Mouse (Mus musculus) left cerebral cortex, adult 11 months (tissue): ENCODE data around the gene Tarbp2.
A peak's percentile ranks its signal among the peaks of the same experiment; 100 is the strongest.

Experiments
- DNase-seq: peaks from one replicate; pipeline ENCODE4 v3.0.0; 2022; ENCODE audit warnings: low spot score

The Tarbp2 gene

DNA sequence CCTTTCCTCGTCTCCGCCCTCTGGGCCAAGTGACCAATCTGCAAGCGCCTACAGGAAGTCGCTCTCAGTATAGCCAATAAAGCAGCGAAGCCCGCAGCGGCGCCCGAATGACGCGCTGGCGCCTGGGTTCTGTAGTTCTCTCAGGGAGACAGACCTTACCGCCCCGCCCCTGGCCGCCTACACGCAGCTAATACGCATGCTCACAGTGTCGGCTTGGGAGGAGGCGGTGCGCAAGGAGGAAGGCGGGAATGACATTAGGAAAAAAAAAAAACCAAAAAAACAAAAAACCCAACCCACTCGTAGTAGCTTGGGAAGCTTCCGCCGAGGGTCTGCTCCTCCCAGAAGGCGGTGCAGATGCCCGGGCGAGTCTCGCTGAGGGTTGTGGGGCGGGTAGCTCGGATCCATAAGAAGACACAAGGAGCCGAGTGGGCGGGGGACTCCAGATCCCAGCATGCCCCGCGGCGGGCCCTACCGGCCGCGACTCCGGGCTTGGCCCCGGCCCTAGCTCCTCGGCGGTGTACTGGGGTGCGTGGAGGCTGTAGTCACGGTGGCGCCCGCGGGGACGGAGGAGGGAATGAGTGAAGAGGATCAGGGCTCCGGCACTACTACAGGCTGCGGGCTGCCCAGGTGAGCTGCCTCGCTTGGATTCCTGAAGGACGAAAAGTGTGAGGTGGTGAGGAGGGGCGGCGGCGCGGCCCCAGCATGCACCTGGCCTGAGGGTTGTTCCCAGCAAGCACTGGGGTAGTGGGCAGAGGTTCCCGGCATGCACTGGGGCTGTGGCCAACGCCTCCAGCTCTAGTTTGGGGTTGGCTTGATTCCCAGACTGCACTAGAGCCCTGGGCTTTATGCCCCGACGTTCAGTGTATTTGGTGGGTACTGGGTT is at the start of gene Tarbp2:
Gene Tarbp2, plus strand, starts transcription at position 217 of the 883 bp plus-strand sequence.
- peak; percentile 100 for DNase-seq

GRCm38 (mm10) chr15:102468675-102469370 is 49.2 kb upstream of the Tarbp2 start:
- DNase-seq, result no peak

GRCm38 (mm10) chr15:102470183-102470604 is 47.8 kb upstream of the Tarbp2 start, which contains the start of gene Pcbp2:
TSS of gene Pcbp2 (plus strand) at chr15:102470539.
- peak; percentile 91 for DNase-seq

DNA sequence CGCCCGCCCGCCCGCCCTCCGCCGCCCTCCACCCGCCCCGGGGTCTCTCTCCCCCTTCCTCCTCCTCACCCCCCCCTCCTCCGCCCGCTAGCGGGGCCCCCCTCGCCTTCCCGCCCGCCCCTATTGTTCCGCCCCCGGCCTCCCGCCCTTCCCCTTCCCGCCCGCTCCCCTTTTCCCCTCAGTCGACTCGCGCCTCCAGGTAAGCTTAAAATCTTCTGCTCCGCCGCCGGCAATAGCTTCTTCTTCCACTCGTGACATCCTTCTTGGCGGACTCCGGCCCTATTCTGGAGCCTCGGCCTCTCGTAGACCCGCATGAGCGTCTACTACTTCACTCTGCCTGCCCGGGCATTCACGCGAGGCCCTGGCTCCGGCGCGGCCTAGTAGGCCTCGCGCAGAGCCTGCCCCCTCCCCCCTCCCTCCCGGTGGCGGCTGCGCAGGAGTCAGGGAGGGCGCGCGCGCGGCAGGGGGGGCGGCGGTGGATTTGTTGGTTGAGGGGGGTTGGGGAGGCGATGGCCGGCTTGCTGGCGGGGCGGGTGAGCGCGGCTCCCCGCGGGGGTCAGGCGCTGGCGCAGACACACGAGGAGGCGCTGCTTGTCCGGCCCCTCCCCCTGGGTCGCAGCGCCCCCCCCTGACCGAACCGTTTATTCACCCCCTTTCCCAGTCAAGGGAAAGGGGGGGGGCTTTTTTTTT is 47.2 kb upstream of the Tarbp2 start:
- DNase-seq, result peak; percentile 62

GRCm38 (mm10) chr15:102471295-102471645 is 46.7 kb upstream of the Tarbp2 start:
- DNase-seq, result no peak

- no peak for DNase-seq
Observed at GRCm38 (mm10) chr15:102471727-102472126, 46.3 kb upstream of the Tarbp2 start.

- no peak for DNase-seq
Observed at GRCm38 (mm10) chr15:102473246-102473645, 44.7 kb upstream of the Tarbp2 start.

- DNase-seq, result no peak
Observed at GRCm38 (mm10) chr15:102474520-102474919, 43.5 kb upstream of the Tarbp2 start.

DNA sequence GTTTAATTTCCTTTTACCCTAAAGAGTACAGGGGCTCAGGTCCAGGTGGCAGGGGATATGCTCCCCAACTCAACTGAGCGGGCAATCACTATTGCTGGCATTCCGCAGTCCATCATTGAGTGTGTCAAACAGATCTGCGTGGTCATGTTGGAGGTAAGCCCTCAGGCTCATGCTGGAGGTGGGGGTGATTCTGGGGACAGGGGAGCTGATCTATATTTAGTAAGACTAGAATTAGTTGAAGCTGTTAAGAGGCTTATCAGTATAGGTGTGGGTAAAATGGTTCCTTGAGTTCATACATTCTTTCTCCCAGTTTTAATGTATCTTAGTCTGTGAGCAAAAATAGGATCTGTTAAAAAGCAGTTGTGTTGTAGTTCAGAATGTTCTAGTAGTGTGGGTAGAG is 34.9 kb upstream of the Tarbp2 start:
- no peak for DNase-seq

- no peak for DNase-seq
Observed at GRCm38 (mm10) chr15:102485853-102486252, 32.1 kb upstream of the Tarbp2 start.

DNA sequence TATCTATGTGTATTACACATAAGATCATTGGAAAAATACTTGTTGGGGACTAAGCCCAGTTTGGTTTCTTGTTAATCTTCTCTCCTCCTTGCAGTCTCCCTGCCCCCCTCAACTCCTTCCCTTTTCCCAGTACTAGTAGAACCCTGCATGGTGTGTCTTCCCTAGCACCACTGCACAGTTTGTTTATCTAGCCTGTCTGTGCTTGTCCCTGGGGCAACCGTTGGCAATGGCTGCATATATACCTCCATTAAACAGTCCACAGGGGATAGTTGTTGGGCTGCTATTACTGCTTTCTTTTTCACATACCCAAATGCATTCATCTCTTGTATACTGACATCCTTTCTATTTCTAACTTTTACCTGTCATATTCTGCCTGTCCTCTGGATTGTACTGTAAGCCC is 30.3 kb upstream of the Tarbp2 start:
- no peak for DNase-seq

DNA sequence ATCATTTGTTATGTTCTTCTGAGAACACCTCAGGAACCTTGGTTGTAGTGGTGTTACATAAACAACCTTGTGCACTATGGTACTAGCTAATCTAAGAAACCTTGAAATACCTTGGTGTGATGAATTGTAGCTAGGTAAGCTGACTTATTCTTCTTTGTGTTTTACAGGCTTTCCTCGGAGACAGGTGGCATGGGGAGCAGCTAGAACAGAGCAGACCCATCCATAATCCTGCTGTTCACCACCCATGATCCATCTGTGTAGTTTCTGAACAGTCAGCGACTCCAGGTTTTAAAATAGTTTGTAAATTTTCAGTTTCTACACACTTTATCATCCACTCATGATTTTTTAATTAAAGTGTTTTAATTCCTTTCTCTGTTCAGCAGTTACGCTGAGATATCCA is 19.7 kb upstream of the Tarbp2 start:
- DNase-seq, result no peak

DNA sequence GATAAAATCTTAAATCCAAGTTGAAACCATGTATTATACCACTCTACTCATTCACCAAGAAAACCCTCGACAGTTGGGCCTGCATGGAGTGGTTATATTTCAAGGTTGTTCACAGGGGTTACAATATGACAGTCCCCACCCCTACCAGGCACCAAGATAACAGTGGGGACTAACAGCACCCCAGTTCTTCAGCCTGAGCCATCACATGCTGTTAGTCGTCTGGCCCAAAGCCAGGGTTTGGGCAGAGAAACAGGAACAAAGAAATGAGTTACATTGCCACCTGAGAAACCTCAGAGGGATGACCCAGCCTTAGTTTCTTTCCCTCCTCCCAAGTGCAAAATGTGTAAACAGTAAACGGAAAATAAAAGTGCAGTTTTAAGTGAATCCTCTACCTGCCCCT is 18.6 kb upstream of the Tarbp2 start:
- no peak for DNase-seq

DNA sequence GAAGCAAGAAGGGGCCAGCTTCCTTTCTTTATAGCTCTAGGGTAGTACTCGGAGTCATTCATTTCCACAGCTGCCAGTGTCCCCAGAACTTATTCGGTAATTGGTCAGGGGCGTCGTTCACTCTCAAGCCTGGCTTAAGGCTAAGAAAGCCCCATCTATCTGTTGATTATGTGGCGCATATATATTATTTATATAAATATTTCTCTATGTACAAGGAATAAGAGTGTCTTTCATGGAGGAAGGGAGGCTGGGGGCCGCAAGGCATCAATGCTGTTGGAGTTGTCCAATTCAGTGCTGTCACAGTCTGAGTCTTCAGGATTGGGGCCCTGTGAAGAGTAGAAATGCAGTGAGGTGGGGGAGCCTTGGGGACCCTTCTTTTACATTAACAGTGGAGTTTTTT is 18.1 kb upstream of the Tarbp2 start:
- no peak for DNase-seq

GRCm38 (mm10) chr15:102500479-102500878 is 17.5 kb upstream of the Tarbp2 start:
- no peak for DNase-seq

- no peak for DNase-seq
Observed at GRCm38 (mm10) chr15:102501084-102501814, 16.7 kb upstream of the Tarbp2 start.

DNA sequence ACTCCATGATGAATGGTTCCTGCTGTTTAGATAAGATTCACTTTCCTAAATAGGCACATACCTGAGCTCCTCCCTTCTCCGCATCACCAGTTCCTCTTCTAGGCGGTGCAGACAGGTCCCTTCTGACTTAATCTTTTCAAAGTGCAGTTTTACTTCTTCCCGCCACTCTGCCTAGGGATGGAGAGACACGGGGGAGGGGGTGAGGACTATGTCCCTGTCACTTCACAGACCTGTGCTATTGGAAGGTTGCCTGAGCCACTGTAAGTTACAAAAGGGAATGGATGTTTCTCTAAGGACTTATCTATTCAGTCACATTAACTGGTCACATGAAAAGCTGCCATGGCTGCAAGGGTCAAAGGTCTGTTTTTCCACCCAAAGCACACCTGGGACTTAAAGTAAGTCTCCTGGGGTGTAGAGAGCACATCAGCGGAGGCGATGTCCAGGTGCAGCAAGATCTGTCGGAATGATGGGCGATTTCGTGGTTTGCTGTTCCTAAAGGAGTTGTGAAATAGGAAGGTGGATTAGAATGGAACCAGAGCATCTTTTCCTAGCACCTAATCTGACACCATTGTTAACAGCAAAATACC is 15.6 kb upstream of the Tarbp2 start:
- DNase-seq, result no peak

DNA sequence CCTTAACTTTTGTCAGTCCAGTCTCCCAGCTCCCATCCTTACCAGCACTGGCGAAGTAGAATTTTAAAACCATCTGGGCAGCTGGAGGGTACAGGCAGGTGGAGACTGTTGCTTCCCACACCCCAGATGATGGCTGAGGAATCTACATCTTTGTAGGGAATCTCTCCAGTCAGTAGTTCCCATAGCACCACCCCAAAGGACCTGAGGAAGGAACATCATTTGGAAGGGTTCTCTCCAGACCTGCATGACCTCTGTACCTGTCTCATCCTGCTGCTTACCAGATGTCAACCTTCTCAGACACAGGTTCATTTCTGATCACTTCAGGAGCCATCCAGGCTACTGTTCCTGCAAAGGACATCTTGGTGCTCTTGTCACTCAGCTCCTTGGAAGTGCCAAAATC is 14.5 kb upstream of the Tarbp2 start, which contains the start of gene Gm10337:
Gene Gm10337, plus strand, starts transcription at position 276 of the 400 bp plus-strand sequence.
- DNase-seq, result no peak

GRCm38 (mm10) chr15:102503924-102504782 is 13.8 kb upstream of the Tarbp2 start:
- DNase-seq, result no peak

GRCm38 (mm10) chr15:102505073-102505769 is 12.8 kb upstream of the Tarbp2 start:
- DNase-seq, result no peak
